Mouse (Mus musculus): ENCODE results near the gene Wdr62.

DNA sequence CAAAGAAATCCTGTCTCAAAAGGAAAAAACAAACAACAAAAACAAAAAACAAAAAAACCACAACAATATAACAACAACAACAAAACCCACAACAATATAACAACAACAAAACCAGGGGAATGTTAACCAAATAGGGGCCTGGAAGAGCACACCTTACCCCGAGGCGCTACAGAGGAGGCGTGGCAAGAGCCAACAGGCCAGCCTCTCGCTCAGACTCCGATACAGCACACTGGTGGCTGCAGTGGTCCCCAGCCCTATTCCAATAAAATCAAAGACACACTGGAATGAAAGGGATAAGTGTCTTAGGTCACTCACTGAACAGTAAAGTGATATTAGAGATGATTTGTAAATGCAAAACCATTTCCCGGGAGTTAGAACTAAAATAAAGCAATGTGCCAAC lies 683 bp downstream of the Wdr62 start:
- TF ChIP-seq CTCF (IDR thresholded peaks at IDR 0.05; ENCODE audit: low read depth, low read length) = no peak
- TF ChIP-seq POLR2A (IDR thresholded peaks at IDR 0.05; ENCODE audit: extremely low read depth, insufficient read depth, low read length) = no peak

Data from liver, adult 2 months (tissue).